Mouse (Mus musculus) heart, embryonic 11.5 days (tissue): ENCODE data around the gene Ces2h. TPM values are rescaled to one million over a fixed set of nuclear protein-coding genes. Genes with fewer than 3 reads are reported as not detected.

ENCODE experiments used
- ATAC-seq: fragments of 200-750 bp; cut with Nextera tagmentation; replicated peaks from 2 replicates; pipeline ENCODE4 v1.8.0; 2017; ENCODE audit warnings: moderate library complexity; ENCODE audit not compliant: insufficient number of reproducible peaks, low FRiP score, low TSS enrichment
- H3K27ac ChIP-seq: fragments of 300-500 bp; sonication (generic); 2 replicates; pipeline ENCODE4 v1.5.1; 2014; ENCODE audit warnings: mild to moderate bottlenecking, low read depth, low read length
- H3K27me3 ChIP-seq: fragments of 300-500 bp; sonication (generic); 2 replicates; pipeline ENCODE4 v1.6.1; 2014; ENCODE audit warnings: mild to moderate bottlenecking, low read length, mixed read lengths; ENCODE audit not compliant: control insufficient read depth, insufficient read depth
- H3K36me3 ChIP-seq: fragments of 300-500 bp; sonication (generic); 2 replicates; pipeline ENCODE4 v1.6.1; 2014; ENCODE audit warnings: mild to moderate bottlenecking, low read length, moderate library complexity, mixed read lengths; ENCODE audit not compliant: control insufficient read depth, insufficient read depth
- H3K4me1 ChIP-seq: fragments of 300-500 bp; sonication (generic); 2 replicates; pipeline ENCODE4 v1.6.1; 2014; ENCODE audit warnings: low read length; ENCODE audit not compliant: control insufficient read depth, insufficient read depth
- H3K4me2 ChIP-seq: fragments of 300-500 bp; sonication (generic); 2 replicates; pipeline ENCODE4 v1.6.1; 2014; ENCODE audit warnings: mild to moderate bottlenecking, moderate library complexity
- H3K4me3 ChIP-seq: fragments of 300-500 bp; sonication (generic); 2 replicates; pipeline ENCODE4 v1.5.1; 2014; ENCODE audit warnings: low read depth, low read length
- H3K9ac ChIP-seq: fragments of 300-500 bp; sonication (generic); 2 replicates; pipeline ENCODE4 v1.6.1; 2014; ENCODE audit warnings: mild to moderate bottlenecking, low read depth, low read length, moderate library complexity
- H3K9me3 ChIP-seq: fragments of 300-500 bp; sonication (generic); replicated peaks from 2 replicates; pipeline ENCODE4 v1.6.1; 2016; ENCODE audit warnings: low read length; ENCODE audit not compliant: control insufficient read depth
- WGBS: fragments of 180-500 bp; shearing (Covaris S2); extraction: QIAGEN DNeasy Blood & Tissue Kit; methylation state at CpG from one replicate; pipeline ENCODE4 v1.1.7; 2014; ENCODE audit not compliant: insufficient replicate concordance; 5-methylcytosine and 5-hydroxymethylcytosine counted together
- polyA plus RNA-seq: library from polyadenylated mRNA; unstranded; fragments of >200 nt; fragmentation: Nextera tagmentation; extraction: Ambion mirVana; gene quantifications from 2 replicates; pipeline ENCODE4 v1.2.1, GENCODE M21; 2014

Gene Ces2h
- not detected in 2 replicates for polyA plus RNA-seq

GRCm38 (mm10) chr8:105000586-105000985, at the start of gene Ces2h:
Gene Ces2h (plus strand): TSS chr8:105000853.
- H3K9ac ChIP-seq = no peak within 1 kb of the TSS
- no peak within 1 kb of the TSS for H3K4me2 ChIP-seq
- no peaks in the 10 kb centered on the region for H3K27me3 ChIP-seq
- no peaks in the 10 kb centered on the region for H3K36me3 ChIP-seq
- no peaks in the 10 kb centered on the region for H3K4me1 ChIP-seq
- H3K4me3 ChIP-seq = no peak within 1 kb of the TSS
- ATAC-seq = no peak
- no peak within 1 kb of the TSS for H3K27ac ChIP-seq
- H3K9me3 ChIP-seq = no peaks in the 10 kb centered on the region; the same call in 1 of the 2 replicates
- 77% methylated on average over 7 of the region's 7 CpGs for WGBS

GRCm38 (mm10) chr8:104961537-104961961, 39.1 kb upstream of the Ces2h start, which contains the start of gene Ces2g:
Gene Ces2g (plus strand): TSS chr8:104961718.
- H3K27ac ChIP-seq = no peak within 1 kb of the TSS
- H3K27me3 ChIP-seq = no peaks in the 10 kb centered on the region
- H3K4me3 ChIP-seq = no peak within 1 kb of the TSS
- no peaks in the 10 kb centered on the region for H3K4me1 ChIP-seq
- ATAC-seq = no peak
- no peaks in the 10 kb centered on the region for H3K9me3 ChIP-seq
- no peak within 1 kb of the TSS for H3K4me2 ChIP-seq
- no peaks in the 10 kb centered on the region for H3K36me3 ChIP-seq
- 56% methylated on average over 5 of the region's 5 CpGs for WGBS
- no peak within 1 kb of the TSS for H3K9ac ChIP-seq

GRCm38 (mm10) chr8:104962229-104962901, 38.3 kb upstream of the Ces2h start:
- H3K36me3 ChIP-seq = no peaks in the 10 kb centered on the region
- 67% methylated on average over 8 of the region's 8 CpGs for WGBS
- no peaks in the 10 kb centered on the region for H3K27me3 ChIP-seq
- H3K4me3 ChIP-seq = no peak overlapping the region
- H3K9me3 ChIP-seq = no peaks in the 10 kb centered on the region
- H3K4me2 ChIP-seq = no peak overlapping the region
- no peaks in the 10 kb centered on the region for H3K4me1 ChIP-seq
- H3K9ac ChIP-seq = no peak overlapping the region
- no peak overlapping the region for H3K27ac ChIP-seq
- ATAC-seq = no peak

- no peak for ATAC-seq
- Histone ChIP-seq H3K27ac (no peak overlapping the region), H3K9ac (no peak overlapping the region), H3K4me3 (no peak overlapping the region), H3K9me3 (no peaks in the 10 kb centered on the region), H3K4me2 (no peak overlapping the region), H3K27me3 (no peaks in the 10 kb centered on the region), H3K36me3 (no peaks in the 10 kb centered on the region), H3K4me1 (no peaks in the 10 kb centered on the region)
- WGBS = 85% methylated on average over 4 of the region's 4 CpGs
These were observed 37.2 kb upstream of the Ces2h start for GRCm38 (mm10) chr8:104963375-104963894.

GRCm38 (mm10) chr8:104984126-104984525, 16.5 kb upstream of the Ces2h start:
- WGBS = 77% methylated on average over 5 of the region's 5 CpGs
- Histone ChIP-seq H3K4me3 (no peak overlapping the region), H3K27me3 (no peaks in the 10 kb centered on the region), H3K27ac (no peak overlapping the region), H3K4me2 (no peak overlapping the region), H3K4me1 (no peaks in the 10 kb centered on the region), H3K36me3 (no peaks in the 10 kb centered on the region), H3K9me3 (no peaks in the 10 kb centered on the region; the same call in 1 of the 2 replicates), H3K9ac (no peak overlapping the region)
- no peak for ATAC-seq

GRCm38 (mm10) chr8:104984942-104985341, 15.7 kb upstream of the Ces2h start:
- no peak for ATAC-seq
- no peak overlapping the region for H3K4me3 ChIP-seq
- H3K9ac ChIP-seq = no peak overlapping the region
- 83% methylated on average over 2 of the region's 2 CpGs for WGBS
- H3K9me3 ChIP-seq = no peaks in the 10 kb centered on the region; the same call in 1 of the 2 replicates
- no peaks in the 10 kb centered on the region for H3K27me3 ChIP-seq
- no peak overlapping the region for H3K27ac ChIP-seq
- no peaks in the 10 kb centered on the region for H3K36me3 ChIP-seq
- no peak overlapping the region for H3K4me2 ChIP-seq
- H3K4me1 ChIP-seq = no peaks in the 10 kb centered on the region

GRCm38 (mm10) chr8:104998191-104998590, 2.5 kb upstream of the Ces2h start:
- ATAC-seq = no peak
- Histone ChIP-seq H3K36me3 (no peaks in the 10 kb centered on the region), H3K4me1 (no peaks in the 10 kb centered on the region), H3K9ac (no peak overlapping the region), H3K4me2 (no peak overlapping the region), H3K27ac (no peak overlapping the region), H3K9me3 (no peaks in the 10 kb centered on the region; the same call in 1 of the 2 replicates), H3K4me3 (no peak overlapping the region), H3K27me3 (no peaks in the 10 kb centered on the region)
- 79% methylated on average over 6 of the region's 6 CpGs for WGBS

- no peaks in the 10 kb centered on the region for H3K27me3 ChIP-seq
- no peak overlapping the region for H3K9ac ChIP-seq
- H3K4me2 ChIP-seq = no peak overlapping the region
- H3K4me1 ChIP-seq = no peaks in the 10 kb centered on the region
- no peak overlapping the region for H3K27ac ChIP-seq
- no peak overlapping the region for H3K4me3 ChIP-seq
- ATAC-seq = no peak
- no peaks in the 10 kb centered on the region for H3K36me3 ChIP-seq
- 69% methylated on average over 6 of the region's 6 CpGs for WGBS
- H3K9me3 ChIP-seq = no peaks in the 10 kb centered on the region; the same call in 1 of the 2 replicates
These were observed 1.5 kb upstream of the Ces2h start for GRCm38 (mm10) chr8:104999183-104999582.

GRCm38 (mm10) chr8:105010000-105010399, 9.3 kb downstream of the Ces2h start:
- Histone ChIP-seq H3K4me3 (no peak overlapping the region), H3K36me3 (no peaks in the 10 kb centered on the region), H3K9me3 (no peaks in the 10 kb centered on the region), H3K27me3 (no peaks in the 10 kb centered on the region), H3K4me1 (no peaks in the 10 kb centered on the region), H3K27ac (no peak overlapping the region), H3K4me2 (no peak overlapping the region), H3K9ac (no peak overlapping the region)
- WGBS = 77% methylated on average over 2 of the region's 2 CpGs
- ATAC-seq = no peak
